In genomic region chr3:152355361-152355760, GRCm38 (mm10) we compare ENCODE assay signal across 8 mouse cellular contexts. TPM values are rescaled to one million over a fixed set of nuclear protein-coding genes. Genes with fewer than 3 reads are reported as not detected.
A peak's percentile ranks its signal among the peaks of the same experiment; 100 is the strongest.
DNase-seq lines count a peak whose midpoint lies in the region; ATAC-seq lines count a peak whose summit lies in the region.

No protein-coding gene starts in this region.

- H3K9me3 ChIP-seq in lung, embryonic 15.5 days: no peaks in the 10 kb centered on the region

- no peak overlapping the region for H3K4me2 ChIP-seq in lung, embryonic 15.5 days

- ATAC-seq in lung, embryonic 15.5 days (ENCODE audit: borderline replicate concordance, extremely low read depth, low FRiP score, low TSS enrichment): peak; percentile 82

- H3K27ac ChIP-seq in lung, embryonic 15.5 days: no peak overlapping the region

- H3K9ac ChIP-seq in lung, embryonic 15.5 days: no peak overlapping the region

- H3K27me3 ChIP-seq in lung, embryonic 15.5 days: no peaks in the 10 kb centered on the region

- 0 out of 2 replicates have a peak, but pooled peaks cover 3% of the 10 kb centered on the region for H3K36me3 ChIP-seq in lung, embryonic 15.5 days

- peak; percentile 44 for DNase-seq in kidney, postnatal 10 days
- DNase-seq in kidney, adult 9 months: no peak
- DNase-seq in adrenal gland, postnatal 36 days: peak; percentile 67 to 71
- DNase-seq in thymus, postnatal 14 days: peak; percentile 18
- no peak for DNase-seq in cerebellum, postnatal 14 days
- DNase-seq in urinary bladder, adult 18-20 months (ENCODE audit: low spot score in 2 of 2): no peak
- no peak for DNase-seq in frontal cortex, adult 2 months (ENCODE audit: extremely low spot score in 1 of 2, low spot score in 1 of 2)

- 20% methylated on average over 5 of the region's 5 CpGs for WGBS in lung, embryonic 15.5 days

- H3K4me3 ChIP-seq in lung, embryonic 15.5 days: no peak overlapping the region

- peaks cover 7% of the 10 kb centered on the region for H3K4me1 ChIP-seq in lung, embryonic 15.5 days

RNA-seq across cellular contexts. Expression of gene Usp33, which starts 9.1 kb away (rescaled TPM):
- 10 to 100 TPM; 84.3 to 95.8 TPM for total RNA-seq in adrenal gland, postnatal 36 days (2021)
- 49.5 and 50.6 TPM in 2 replicates for polyA plus RNA-seq in lung, embryonic 15.5 days (2015; fragmentation: Nextera tagmentation; extraction: Ambion mirVana)
- 89.1 and 99.5 TPM in 2 replicates for polyA plus RNA-seq in frontal cortex, adult 2 months (2012; rRNA removed)

RNA-seq across cellular contexts. Expression of gene Miga1, which starts 15.2 kb away (rescaled TPM):
- total RNA-seq in adrenal gland, postnatal 36 days (2021): 10 to 100 TPM in 1 of 2 experiments, 1 to 10 TPM in 1; 9.7 to 12.1 TPM
- polyA plus RNA-seq in lung, embryonic 15.5 days (2015; fragmentation: Nextera tagmentation; extraction: Ambion mirVana): 15.6 and 16.1 TPM in 2 replicates
- polyA plus RNA-seq in frontal cortex, adult 2 months (2012; rRNA removed): 42.3 and 47.2 TPM in 2 replicates

RNA-seq across cellular contexts. Expression of gene Zzz3, which starts 39.9 kb away (rescaled TPM):
- 10 to 100 TPM; 32.7 to 37.6 TPM for total RNA-seq in adrenal gland, postnatal 36 days (2021)
- polyA plus RNA-seq in lung, embryonic 15.5 days (2015; fragmentation: Nextera tagmentation; extraction: Ambion mirVana): 46.3 and 46.9 TPM in 2 replicates
- polyA plus RNA-seq in frontal cortex, adult 2 months (2012; rRNA removed): 25.7 and 26.3 TPM in 2 replicates

Comparison
In these comparisons a context has a peak if more than half of its experiments do, and no peak if none do; other contexts are left out.
1. DNase-seq: peak in kidney, postnatal 10 days (single experiment), adrenal gland, postnatal 36 days (2 of 2) and thymus, postnatal 14 days (single experiment); none in kidney, adult 9 months (single experiment), cerebellum, postnatal 14 days (0 of 2), urinary bladder, adult 18-20 months (0 of 2) and frontal cortex, adult 2 months (0 of 2).